Mouse (Mus musculus) spleen, adult 2 months (tissue): Measurements from ENCODE around the gene Aqp9.

Source experiments
- CTCF ChIP-seq: fragments of 200-500 bp; IDR thresholded peaks from 2 replicates; pipeline ENCODE4 v1.5.1; 2011; ENCODE audit warnings: mild to moderate bottlenecking, inconsistent platforms; ENCODE audit not compliant: insufficient read depth, insufficient read length, insufficient replicate concordance; ENCODE audit errors: extremely low read depth
- POLR2A ChIP-seq: fragments of 200-500 bp; IDR thresholded peaks from 2 replicates; pipeline ENCODE4 v1.6.1; 2011; ENCODE audit warnings: low read depth, low read length, inconsistent platforms

- TF ChIP-seq CTCF (no peak), POLR2A (no peak)
Observed at GRCm38 (mm10) chr9:71062976-71063375, 105.5 kb downstream of the Aqp9 start.
